Mouse (Mus musculus): ENCODE results near the gene Usp33.

DNA sequence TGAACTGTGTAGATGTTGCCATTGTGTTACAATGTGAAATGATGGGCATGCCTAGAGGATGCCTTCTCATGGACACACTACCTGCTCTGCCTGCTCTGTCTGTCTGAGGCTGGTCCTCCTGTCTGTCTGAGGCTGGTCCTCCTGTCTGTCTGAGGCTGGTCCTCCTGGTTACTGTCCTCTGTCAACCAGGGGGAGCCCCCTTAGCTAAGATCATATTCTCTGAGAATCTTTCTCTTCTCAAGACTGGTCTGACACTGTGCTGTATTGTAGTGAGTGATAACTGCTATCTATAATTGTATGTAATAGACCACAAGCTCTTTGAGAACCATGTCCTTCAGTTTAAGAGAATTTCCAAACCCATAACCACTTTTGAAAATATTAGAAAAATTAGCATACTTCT, 89.3 kb downstream of the Usp33 start:
- no peak for TF ChIP-seq MXI1 (IDR thresholded peaks at IDR 0.05; ENCODE audit: low read depth, low read length)
- no peak for TF ChIP-seq EP300 (IDR thresholded peaks at IDR 0.05; ENCODE audit: low read length)
- TF ChIP-seq NRF1 (IDR thresholded peaks at IDR 0.05; ENCODE audit: low read depth, low read length) = no peak
- no peak for TF ChIP-seq BHLHE40 (IDR thresholded peaks at IDR 0.05; ENCODE audit: low read depth, low read length)
- no peak for TF ChIP-seq POLR2AphosphoS2 (IDR thresholded peaks at IDR 0.05; ENCODE audit: low read depth, low read length)

Data from CH12.LX (cell line).